Mouse (Mus musculus) thymus, adult 2 months (tissue): ENCODE measurements around the gene Phlpp1.

Experiments used
- CTCF ChIP-seq: fragments of 200-500 bp; IDR thresholded peaks from 2 replicates; pipeline ENCODE4 v1.5.1; 2012; ENCODE audit warnings: mild to moderate bottlenecking, control low read depth, low read length, moderate library complexity, borderline replicate concordance; ENCODE audit not compliant: control insufficient read depth, poor library complexity, insufficient read depth; ENCODE audit errors: extremely low read depth
- POLR2A ChIP-seq: fragments of 200-500 bp; IDR thresholded peaks from 2 replicates; pipeline ENCODE4 v1.6.1; 2012; ENCODE audit warnings: mild to moderate bottlenecking, low read length, control low read depth, moderate library complexity; ENCODE audit not compliant: control insufficient read depth, poor library complexity, insufficient read depth; ENCODE audit errors: extremely low read depth

GRCm38 (mm10) chr1:106175360-106175759, 3.8 kb downstream of the Phlpp1 start:
- TF ChIP-seq CTCF (no peak), POLR2A (no peak)
